Mouse (Mus musculus) midbrain, embryonic 15.5 days (tissue): Measurements from ENCODE around the gene Rrp8. TPM values are rescaled to one million over a fixed set of nuclear protein-coding genes. Genes with fewer than 3 reads are reported as not detected.
"Not testable (repeated sequence)": the region's sequence is repeated elsewhere in the genome, so short reads cannot be mapped to it uniquely, and the experiment has no call there.

Source experiments
- ATAC-seq: fragments of 200-750 bp; cut with Nextera tagmentation; replicated peaks from 2 replicates; pipeline ENCODE4 v1.8.0; 2017; ENCODE audit warnings: moderate TSS enrichment
- H3K27ac ChIP-seq: fragments of 300-500 bp; sonication (generic); 2 replicates; pipeline ENCODE4 v1.5.1; 2015; ENCODE audit warnings: mild to moderate bottlenecking, inconsistent platforms
- H3K27me3 ChIP-seq: fragments of 300-500 bp; sonication (generic); replicated peaks from 2 replicates; pipeline ENCODE4 v1.6.1; 2015; ENCODE audit warnings: inconsistent platforms
- H3K36me3 ChIP-seq: fragments of 300-500 bp; sonication (generic); replicated peaks from 2 replicates; pipeline ENCODE4 v1.6.1; 2015; ENCODE audit warnings: inconsistent platforms
- H3K4me1 ChIP-seq: fragments of 300-500 bp; sonication (generic); 2 replicates; pipeline ENCODE4 v1.6.1; 2015; ENCODE audit warnings: inconsistent platforms
- H3K4me2 ChIP-seq: fragments of 300-500 bp; sonication (generic); 2 replicates; pipeline ENCODE4 v1.6.1; 2015; ENCODE audit warnings: inconsistent platforms, mild to moderate bottlenecking, moderate library complexity
- H3K4me3 ChIP-seq: fragments of 300-500 bp; sonication (generic); 2 replicates; pipeline ENCODE4 v1.5.1; 2015; ENCODE audit warnings: mild to moderate bottlenecking, inconsistent platforms
- H3K9ac ChIP-seq: fragments of 300-500 bp; sonication (generic); 2 replicates; pipeline ENCODE4 v1.6.1; 2015; ENCODE audit warnings: mild to moderate bottlenecking, inconsistent platforms
- H3K9me3 ChIP-seq: fragments of 300-500 bp; sonication (generic); 2 replicates; pipeline ENCODE4 v1.6.1; 2016; ENCODE audit warnings: inconsistent platforms
- WGBS: fragments of 180-500 bp; shearing (Covaris S2); methylation state at CpG from one replicate; pipeline ENCODE4 v1.1.7; 2015; ENCODE audit warnings: mixed read lengths; 5-methylcytosine and 5-hydroxymethylcytosine counted together
- polyA plus RNA-seq: library from polyadenylated mRNA; unstranded; fragments of >200 nt; fragmentation: Nextera tagmentation; extraction: Ambion mirVana; gene quantifications from 2 replicates; pipeline ENCODE4 v1.2.1, GENCODE M21; 2015

Gene Rrp8
- polyA plus RNA-seq, 1 experiment from 2014 or later: 22.4 TPM

- H3K9me3 ChIP-seq: no peaks in the 10 kb centered on the region
- H3K4me3 ChIP-seq: no peak overlapping the region
- WGBS: 84% methylated on average over 3 of the region's 3 CpGs
- no peak overlapping the region for H3K4me2 ChIP-seq
- H3K9ac ChIP-seq: no peak overlapping the region
- peaks cover 47% of the 10 kb centered on the region for H3K36me3 ChIP-seq
- no peak overlapping the region for H3K27ac ChIP-seq
- H3K4me1 ChIP-seq: peaks cover 58% of the 10 kb centered on the region
- no peak for ATAC-seq
- H3K27me3 ChIP-seq: no peaks in the 10 kb centered on the region
These were observed 32.8 kb upstream of the Rrp8 start for GRCm38 (mm10) chr7:105769959-105770358.

- H3K9ac ChIP-seq: no peak overlapping the region
- no peaks in the 10 kb centered on the region for H3K9me3 ChIP-seq
- no peak for ATAC-seq
- no peak overlapping the region for H3K4me3 ChIP-seq
- no peaks in the 10 kb centered on the region for H3K27me3 ChIP-seq
- WGBS: 8% methylated on average over 6 of the region's 6 CpGs
- H3K4me1 ChIP-seq: peaks cover 43% of the 10 kb centered on the region
- H3K27ac ChIP-seq: peak overlapping the region; percentile 32
- H3K36me3 ChIP-seq: peaks cover 64% of the 10 kb centered on the region
- H3K4me2 ChIP-seq: no peak overlapping the region
These were observed 30.6 kb upstream of the Rrp8 start for GRCm38 (mm10) chr7:105767729-105768165.

GRCm38 (mm10) chr7:105764331-105764730 is 27.1 kb upstream of the Rrp8 start:
- H3K9ac ChIP-seq: no peak overlapping the region
- no peaks in the 10 kb centered on the region for H3K27me3 ChIP-seq
- WGBS: 91% methylated on average over 11 of the region's 11 CpGs
- no peak overlapping the region for H3K4me3 ChIP-seq
- no peak overlapping the region for H3K27ac ChIP-seq
- H3K9me3 ChIP-seq: no peaks in the 10 kb centered on the region
- peaks cover 22% of the 10 kb centered on the region for H3K4me1 ChIP-seq
- ATAC-seq: no peak
- H3K36me3 ChIP-seq: peaks cover 58% of the 10 kb centered on the region
- no peak overlapping the region for H3K4me2 ChIP-seq

DNA sequence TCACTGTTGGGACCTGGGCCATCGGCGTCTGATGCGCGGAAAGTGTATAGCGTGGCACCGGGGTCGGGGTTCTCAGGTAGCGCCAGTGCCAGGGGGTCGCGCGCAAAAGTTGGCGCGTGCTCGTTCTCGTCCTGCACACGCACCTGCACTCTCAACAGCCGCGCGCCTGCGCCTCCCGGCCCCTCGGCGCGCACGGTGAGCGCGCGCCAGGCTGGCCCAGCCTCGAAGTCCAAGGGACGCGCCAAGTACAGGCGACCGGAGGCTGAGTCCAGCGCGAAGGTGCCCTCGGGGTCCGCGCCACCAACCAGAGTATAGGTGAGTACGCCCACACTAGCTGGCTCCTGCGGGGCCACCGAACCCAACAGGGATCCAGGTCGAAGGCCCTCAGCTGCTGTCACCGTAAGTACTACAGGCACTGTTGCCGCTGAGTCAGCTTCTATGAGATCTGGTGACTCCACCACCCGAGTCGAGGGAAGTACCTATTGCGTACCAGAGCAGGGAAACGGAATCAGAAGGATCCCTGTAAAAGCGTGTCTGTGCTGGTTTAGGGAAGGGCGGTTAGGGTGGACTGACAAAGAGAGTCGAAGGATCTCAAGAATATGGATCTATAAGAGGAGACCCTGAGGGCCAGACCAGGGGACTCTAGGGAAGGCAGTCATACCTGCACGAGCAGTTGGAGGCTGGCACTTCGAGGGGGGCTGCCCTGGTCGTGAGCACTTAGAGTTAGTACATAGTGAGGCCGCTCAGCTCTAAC is 25.5 kb upstream of the Rrp8 start:
- 28% methylated on average over 55 of the region's 55 CpGs for WGBS
- Histone ChIP-seq H3K27ac (no peak overlapping the region), H3K4me2 (no peak overlapping the region), H3K36me3 (peaks cover 68% of the 10 kb centered on the region), H3K9me3 (no peaks in the 10 kb centered on the region), H3K4me3 (no peak overlapping the region), H3K4me1 (peaks cover 5% of the 10 kb centered on the region), H3K9ac (no peak overlapping the region), H3K27me3 (no peaks in the 10 kb centered on the region)
- ATAC-seq: peak; percentile 21; the same call in 1 of the 2 replicates

DNA sequence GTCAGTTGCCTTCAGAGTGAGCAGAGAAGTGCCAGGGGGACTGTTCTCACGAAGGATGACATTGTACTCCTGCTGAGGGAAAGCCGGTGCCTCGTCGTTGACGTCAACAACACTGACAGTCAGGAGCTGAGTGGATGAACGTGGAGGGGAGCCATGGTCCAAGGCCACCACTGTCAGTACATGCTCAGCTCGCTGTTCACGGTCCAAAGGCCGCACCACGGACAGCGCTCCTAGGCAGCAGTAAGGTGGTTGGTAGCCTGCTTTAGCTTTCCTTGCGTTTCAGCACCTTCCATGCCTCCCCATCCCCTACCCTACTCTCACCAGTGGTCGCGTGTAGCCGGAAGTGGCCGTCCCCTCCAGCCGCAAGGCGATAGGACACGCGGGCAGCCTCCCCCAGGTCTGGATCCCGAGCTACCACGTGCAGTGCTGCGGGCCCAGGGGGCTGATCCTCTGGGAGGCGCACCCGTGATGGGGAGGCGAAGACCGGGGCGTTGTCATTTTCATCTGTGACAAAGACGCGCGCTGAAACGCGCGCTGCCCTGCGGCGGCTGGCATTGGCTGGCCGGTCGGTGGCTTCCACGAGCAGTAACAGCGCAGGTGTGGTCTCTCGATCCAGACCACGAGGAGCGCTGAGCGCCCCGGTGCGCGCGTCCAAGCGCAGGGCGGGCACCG is 24.8 kb upstream of the Rrp8 start:
- Histone ChIP-seq H3K4me3 (no peak overlapping the region), H3K27me3 (no peaks in the 10 kb centered on the region), H3K4me2 (no peak overlapping the region), H3K36me3 (peaks cover 75% of the 10 kb centered on the region), H3K9me3 (no peaks in the 10 kb centered on the region), H3K9ac (no peak overlapping the region), H3K4me1 (no peaks in the 10 kb centered on the region), H3K27ac (no peak overlapping the region)
- peak; percentile 15; the same call in 1 of the 2 replicates for ATAC-seq
- WGBS: 25% methylated on average over 51 of the region's 51 CpGs

GRCm38 (mm10) chr7:105753281-105753680 is 16.1 kb upstream of the Rrp8 start:
- Histone ChIP-seq H3K27me3 (no peaks in the 10 kb centered on the region), H3K4me2 (no peak overlapping the region), H3K9me3 (no peaks in the 10 kb centered on the region), H3K9ac (no peak overlapping the region), H3K4me3 (no peak overlapping the region), H3K27ac (no peak overlapping the region), H3K4me1 (peaks cover 17% of the 10 kb centered on the region), H3K36me3 (peaks cover 63% of the 10 kb centered on the region)
- WGBS: 91% methylated on average over 10 of the region's 10 CpGs
- 0 out of 2 replicates have a peak, but pooled peaks have one; percentile 1 for ATAC-seq

DNA sequence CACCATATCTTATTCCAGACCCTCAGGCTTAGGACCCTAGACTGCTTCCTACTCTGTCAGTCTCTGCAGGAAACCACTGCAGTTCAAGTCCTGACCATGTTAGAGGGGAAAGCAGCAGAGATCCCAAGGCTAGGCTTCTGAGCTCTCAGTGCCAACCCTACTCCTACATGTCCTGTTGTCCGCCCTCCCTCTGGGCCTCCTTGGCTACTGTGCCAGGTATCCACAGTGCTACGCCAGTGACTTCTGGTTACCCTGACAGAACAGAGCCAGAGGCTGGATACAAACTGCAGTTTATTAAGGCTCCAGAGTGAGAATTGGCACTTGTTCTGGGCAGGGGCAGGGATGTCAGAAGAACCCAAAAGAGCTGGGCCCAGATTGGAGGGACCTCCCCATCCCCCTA is 15.5 kb upstream of the Rrp8 start:
- Histone ChIP-seq H3K4me3 (no peak overlapping the region), H3K36me3 (peaks cover 57% of the 10 kb centered on the region), H3K27me3 (no peaks in the 10 kb centered on the region), H3K4me1 (peaks cover 17% of the 10 kb centered on the region), H3K9me3 (no peaks in the 10 kb centered on the region), H3K4me2 (no peak overlapping the region), H3K27ac (no peak overlapping the region; the same call in 1 of the 2 replicates), H3K9ac (no peak overlapping the region)
- ATAC-seq: peak; percentile 18
- 90% methylated on average over 2 of the region's 2 CpGs for WGBS

- WGBS: 20% methylated on average over 20 of the region's 20 CpGs
- Histone ChIP-seq H3K9me3 (no peaks in the 10 kb centered on the region), H3K4me3 (peak within 1 kb of the TSS; percentile 41), H3K27me3 (no peaks in the 10 kb centered on the region), H3K4me1 (peaks cover 17% of the 10 kb centered on the region), H3K36me3 (peaks cover 51% of the 10 kb centered on the region), H3K4me2 (peak within 1 kb of the TSS; percentile 55), H3K9ac (peak within 1 kb of the TSS; percentile 50), H3K27ac (peak within 1 kb of the TSS; percentile 73)
- peak; percentile 91 for ATAC-seq
These were observed 14.6 kb upstream of the Rrp8 start, which contains the start of gene Tpp1 for GRCm38 (mm10) chr7:105751491-105752433. Gene Tpp1, minus strand, starts transcription at chr7:105752235.

- no peaks in the 10 kb centered on the region for H3K27me3 ChIP-seq
- peaks cover 16% of the 10 kb centered on the region for H3K36me3 ChIP-seq
- 78% methylated on average over 2 of the region's 2 CpGs for WGBS
- H3K27ac ChIP-seq: no peak overlapping the region
- H3K4me2 ChIP-seq: no peak overlapping the region
- no peak for ATAC-seq
- no peak overlapping the region for H3K9ac ChIP-seq
- no peak overlapping the region for H3K4me3 ChIP-seq
- peaks cover 28% of the 10 kb centered on the region for H3K4me1 ChIP-seq
- H3K9me3 ChIP-seq: no peaks in the 10 kb centered on the region
These were observed 10.6 kb upstream of the Rrp8 start for GRCm38 (mm10) chr7:105747776-105748175.

GRCm38 (mm10) chr7:105743926-105744590 is 6.9 kb upstream of the Rrp8 start, which contains the start of gene Taf10:
Gene Taf10, minus strand, starts transcription at chr7:105744361.
- Histone ChIP-seq H3K9me3 (no peaks in the 10 kb centered on the region), H3K36me3 (peaks cover 30% of the 10 kb centered on the region; the same call in 1 of the 2 replicates), H3K27ac (peak within 1 kb of the TSS; percentile 85), H3K4me2 (peak within 1 kb of the TSS; percentile 96), H3K4me3 (peak within 1 kb of the TSS; percentile 96), H3K9ac (peak within 1 kb of the TSS; percentile 86), H3K4me1 (peaks cover 16% of the 10 kb centered on the region), H3K27me3 (no peaks in the 10 kb centered on the region)
- WGBS: under 1% methylated on average over 67 of the region's 67 CpGs
- peak; percentile 97 for ATAC-seq

DNA sequence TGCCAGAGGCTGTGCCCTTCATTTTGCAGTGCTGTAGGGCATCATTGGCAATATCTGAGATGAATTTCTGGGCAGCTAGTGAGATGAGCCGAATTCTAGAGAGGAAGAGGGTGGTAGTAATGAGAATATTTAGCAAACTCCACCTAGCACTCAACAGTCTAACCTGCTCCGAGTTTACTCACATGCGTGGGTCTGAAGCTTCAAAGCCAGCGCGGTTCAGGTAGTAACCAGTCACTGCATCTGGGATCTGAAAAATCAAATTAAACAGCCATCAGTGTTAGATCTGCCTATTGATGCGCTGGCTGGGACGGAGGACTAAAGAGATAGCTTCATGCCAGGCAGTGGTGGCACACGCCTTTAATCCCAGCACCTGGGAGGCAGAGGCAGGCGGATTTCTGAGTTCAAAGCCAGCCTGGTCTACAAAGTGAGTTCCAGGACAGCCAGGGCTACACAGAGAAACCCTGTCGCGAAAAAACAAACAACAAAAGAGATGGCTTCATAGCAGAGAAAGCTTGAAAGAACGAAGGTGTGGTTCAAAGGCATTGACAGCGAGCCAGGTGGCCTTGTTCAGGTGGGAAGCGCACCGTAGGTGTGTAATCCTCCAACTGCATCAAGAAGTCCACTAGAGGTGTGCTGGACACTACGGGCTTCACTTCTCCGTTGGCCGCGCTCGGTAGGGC is 6.2 kb upstream of the Rrp8 start:
- peak overlapping the region; percentile 96 for H3K4me3 ChIP-seq
- ATAC-seq: peak; percentile 32
- not testable (repeated sequence) for H3K27me3 ChIP-seq, H3K9me3 ChIP-seq
- peak overlapping the region; percentile 96 for H3K4me2 ChIP-seq
- 35% methylated on average over 20 of the region's 20 CpGs for WGBS
- peaks cover 30% of the 10 kb centered on the region; the same call in 1 of the 2 replicates for H3K36me3 ChIP-seq
- H3K4me1 ChIP-seq: peaks cover 21% of the 10 kb centered on the region
- peak overlapping the region; percentile 86 for H3K9ac ChIP-seq
- peak overlapping the region; percentile 85 for H3K27ac ChIP-seq
